Mouse (Mus musculus) left cerebral cortex, postnatal 14 days (tissue): ENCODE results near the gene Cd3eap. TPM values are rescaled to one million over a fixed set of nuclear protein-coding genes. Genes with fewer than 3 reads are reported as not detected.
A peak's percentile ranks its signal among the peaks of the same experiment; 100 is the strongest.

Experiments used
- DNase-seq, 2 experiments: peaks; one replicate each; pipeline ENCODE4 v3.0.0; 2021 to 2022; ENCODE audit warnings: low spot score in 2 of 2, mixed read lengths in 1 of 2
- intact Hi-C: fragments of 180-260 bp; cut with DNase I; formaldehyde crosslinking; loops from one replicate; pipeline ENCODE4 v1.15.1; 2025
- microRNA-seq, 2 experiments: library from miRNA; unstranded; fragments of <30 nt; microRNA quantifications; one replicate each; pipeline ENCODE4 v1.2.0; 2022
- total RNA-seq, 2 experiments: library from RNA; stranded (reverse); gene quantifications; 2 replicates each; pipeline ENCODE4 v1.2.3; 2021

Cd3eap gene
- total RNA-seq, 2 experiments from 2014 or later: 20.6 to 20.9 TPM

DNA sequence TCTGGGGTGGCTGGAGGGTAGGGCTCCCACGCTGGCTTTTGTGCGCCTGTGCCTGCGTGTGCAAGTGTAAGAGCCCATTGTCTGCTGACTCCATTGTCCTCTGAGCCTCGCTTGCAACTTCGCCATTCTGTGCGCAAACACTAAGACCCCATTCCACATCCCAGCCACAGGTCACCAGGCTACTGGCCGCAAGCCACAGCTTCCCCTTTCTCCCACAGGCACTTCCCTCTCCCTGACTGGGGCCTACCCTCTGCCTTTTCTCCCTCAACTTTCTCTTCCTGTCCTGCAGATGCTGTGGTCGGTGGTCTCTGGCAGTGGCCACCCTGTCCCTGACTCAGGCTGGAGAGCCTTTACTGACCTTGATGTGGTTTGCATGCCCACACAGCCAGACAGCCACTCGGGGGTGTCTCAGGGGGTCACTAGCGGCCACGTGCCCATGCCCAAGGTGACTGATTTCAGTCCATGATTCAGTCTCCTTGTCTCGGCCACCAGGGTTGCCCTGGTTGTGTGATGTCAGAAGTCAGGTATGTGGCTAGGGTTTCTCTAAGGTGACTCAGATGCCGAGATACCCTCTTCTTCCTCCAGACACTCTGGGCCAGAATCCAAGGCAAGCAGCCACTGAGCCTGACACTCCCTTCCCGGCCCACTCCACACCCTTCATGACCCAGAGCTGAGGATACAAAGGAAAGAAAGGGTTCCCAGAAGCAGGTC is 42.7 kb downstream of the Cd3eap start:
- intact Hi-C loops: no loop called here
- DNase-seq: no peak

GRCm38 (mm10) chr7:19314033-19314432 is 45.2 kb downstream of the Cd3eap start:
- intact Hi-C loops: no loop called here
- no peak for DNase-seq

GRCm38 (mm10) chr7:19311991-19312390 is 47.3 kb downstream of the Cd3eap start:
- DNase-seq: no peak
- intact Hi-C loops: no loop called here

DNA sequence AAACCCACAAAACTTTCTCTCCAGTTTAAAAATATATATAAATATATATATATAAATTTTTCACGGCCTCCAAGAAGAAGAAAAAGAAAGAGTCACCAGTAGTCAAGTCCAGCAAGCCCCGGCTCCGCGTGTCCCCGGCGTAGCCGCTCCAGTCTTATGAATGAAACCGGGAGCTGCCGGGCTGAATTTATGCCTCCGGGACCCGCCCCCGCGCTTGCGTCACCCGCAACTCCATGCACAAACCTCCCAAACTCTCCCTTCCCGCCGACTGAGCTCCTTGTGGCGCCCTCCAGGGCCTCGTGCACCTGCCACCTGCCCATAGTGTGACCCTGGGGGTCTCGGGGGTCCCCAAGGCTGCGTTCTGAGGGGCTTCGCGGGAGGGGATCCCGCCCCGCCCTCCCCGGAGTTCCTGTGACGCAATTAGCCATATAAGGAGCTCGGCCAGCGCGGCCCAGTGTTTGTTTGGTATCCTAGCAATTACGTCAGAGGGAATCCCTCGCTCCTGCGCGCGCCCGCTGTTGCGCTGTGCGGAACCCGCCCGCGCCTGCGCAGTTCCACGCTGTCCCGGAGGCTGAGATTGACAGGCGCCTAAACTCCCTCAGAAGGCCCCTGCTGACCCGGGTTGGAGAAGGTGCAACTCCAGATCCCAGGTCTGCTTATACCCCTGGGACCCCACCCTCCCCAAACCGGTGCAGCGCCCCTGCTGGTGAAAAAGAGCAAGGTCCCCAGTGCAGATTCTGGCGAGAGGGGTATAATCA is 49.2 kb downstream of the Cd3eap start, which contains the start of gene Fosb:
Fosb (minus strand) TSS at position 168 of the 758 bp plus-strand sequence.
- intact Hi-C loops: no loop called here

DNA sequence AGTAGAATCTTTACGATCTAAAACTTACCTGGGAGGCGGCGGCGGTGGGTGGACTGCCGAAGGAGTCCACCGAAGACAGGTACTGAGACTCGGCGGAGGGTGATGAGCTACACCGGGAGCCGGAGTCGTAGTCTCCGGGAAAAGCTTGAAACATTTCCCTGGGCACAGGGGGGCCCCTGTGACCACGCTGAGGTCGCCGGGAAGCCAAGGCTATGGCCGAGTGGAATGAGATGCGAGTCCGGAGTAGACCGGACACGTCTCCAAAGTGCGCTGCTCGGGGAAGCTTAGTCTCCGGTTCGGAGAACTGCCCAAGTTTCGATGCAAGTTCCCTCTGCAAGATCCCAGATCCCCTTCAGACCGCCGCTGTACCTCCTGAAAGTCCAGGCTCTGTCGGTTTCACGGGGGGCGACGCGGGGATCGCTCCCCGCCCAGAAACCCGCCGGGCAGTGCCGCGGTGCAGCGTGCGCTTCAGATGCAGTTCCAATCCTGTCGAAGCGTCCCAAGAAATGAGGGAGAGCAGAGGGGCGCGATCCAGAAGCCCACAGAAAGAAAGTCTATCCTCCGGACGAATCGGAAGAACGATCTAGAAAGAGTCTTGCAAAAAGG is 49.9 kb downstream of the Cd3eap start:
- intact Hi-C loops: no loop called here
- no peak for DNase-seq

More for the DNA sequence above, 49.2 kb downstream of the Cd3eap start, which contains the start of gene Fosb:
- peak; percentile 97 for DNase-seq

DNA sequence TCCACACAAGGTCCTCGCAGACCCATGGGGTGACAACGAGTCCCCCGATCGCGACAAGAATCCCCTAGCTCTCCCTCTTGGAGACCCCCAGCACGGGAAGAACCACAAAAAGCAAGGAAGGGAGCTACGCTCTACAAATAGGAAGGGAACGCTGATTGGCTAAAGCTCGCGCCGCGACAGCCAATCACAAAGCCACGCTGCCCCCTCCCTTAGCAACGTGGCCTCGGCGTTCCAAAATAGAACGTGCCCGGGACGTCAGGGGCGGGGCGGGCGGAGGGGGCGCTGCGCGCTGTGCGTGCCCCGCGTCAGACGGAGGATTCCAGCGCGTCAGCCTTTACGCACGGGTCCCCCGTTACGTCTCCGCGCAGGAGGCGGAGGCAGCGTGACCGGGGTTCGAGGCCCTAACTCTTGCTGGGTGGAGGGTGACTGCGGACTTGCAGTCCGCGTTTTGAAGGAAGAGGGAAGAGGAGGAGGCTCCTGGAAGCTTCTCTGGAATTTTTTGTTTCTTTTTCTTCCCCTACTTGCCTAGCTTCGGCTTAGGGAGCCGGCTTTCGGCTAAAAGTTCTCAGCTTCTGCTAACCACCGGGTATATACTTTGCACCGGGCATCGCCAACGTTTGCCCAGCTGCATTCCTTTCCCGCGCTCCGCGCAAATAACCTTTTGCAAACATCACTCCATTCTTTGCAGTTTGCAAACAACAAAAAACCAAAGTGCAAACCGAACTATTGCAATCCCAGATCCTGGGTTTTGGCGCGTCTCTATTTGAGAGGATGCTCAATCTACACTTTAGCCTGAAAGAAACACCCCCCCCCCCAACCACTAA is 50.6 kb downstream of the Cd3eap start:
- DNase-seq: peak; percentile 96 to 97
- intact Hi-C loops: no loop called here

DNA sequence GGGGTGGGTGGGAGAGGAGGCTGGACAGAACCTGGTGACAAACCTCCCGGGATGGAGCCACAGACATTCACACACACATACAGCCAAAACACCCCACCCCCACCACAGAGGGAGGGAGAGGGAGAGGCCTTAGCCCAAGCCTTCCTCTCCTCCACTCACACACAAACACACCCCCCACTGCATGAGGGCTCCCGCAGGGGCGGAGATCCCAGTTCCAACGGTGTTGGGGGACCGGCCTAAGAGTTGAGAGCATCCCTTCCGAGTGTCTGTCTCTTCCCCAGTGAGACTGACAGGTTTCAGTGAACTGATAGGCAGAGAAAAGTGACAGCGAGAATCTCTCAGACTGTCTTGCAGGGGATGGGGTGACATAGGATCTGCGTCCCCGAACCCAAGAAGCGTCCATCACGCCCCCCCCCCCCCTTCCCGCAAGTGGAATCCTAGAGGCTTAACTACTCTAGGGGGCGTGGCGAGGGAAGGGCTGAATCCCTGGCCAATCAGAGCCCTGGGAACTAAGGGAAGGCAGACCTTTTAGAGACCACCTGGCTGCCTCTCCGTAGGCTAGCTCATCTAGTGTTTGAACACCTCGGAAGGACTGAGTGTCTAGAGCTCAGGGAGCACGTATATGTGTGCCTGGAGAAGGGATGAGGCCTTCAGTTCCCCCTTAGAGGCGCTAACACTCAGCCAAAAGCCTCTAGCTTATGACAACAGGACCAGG is 51.4 kb downstream of the Cd3eap start:
- intact Hi-C loops: no loop called here
- peak; percentile 80 to 83 for DNase-seq

- DNase-seq: no peak
Measured at GRCm38 (mm10) chr7:19306819-19307738, 52.2 kb downstream of the Cd3eap start.

More at GRCm38 (mm10) chr7:19306819-19307738, 52.2 kb downstream of the Cd3eap start:
- intact Hi-C loops: no loop called here

Small RNA genes lying within 50 kb of the gene (microRNA-seq; reads per million reads assigned to microRNA genes)
- gene Mir343: 0 reads per million in 2 experiments

Other genes with a start within 250 kb of the Cd3eap start
- under 1 TPM; 0.48 to 0.76 TPM for gene Gm4969, start 241.1 kb downstream of the Cd3eap start, total RNA-seq
- gene Fbxo46, start 239.6 kb downstream of the Cd3eap start, total RNA-seq: 10 to 100 TPM; 11.5 to 12.6 TPM
- 10 to 100 TPM; 19.6 to 21.9 TPM for gene Qpctl, start 210.2 kb downstream of the Cd3eap start, total RNA-seq
- 10 to 100 TPM; 84.3 to 88.7 TPM for gene Snrpd2, start 209.8 kb downstream of the Cd3eap start, total RNA-seq
- gene Gipr, start 193.4 kb downstream of the Cd3eap start, total RNA-seq: 1 to 10 TPM; 1.6 to 2.8 TPM
- gene Eml2, start 183.1 kb downstream of the Cd3eap start, total RNA-seq: 100 to 1,000 TPM; 167 to 183 TPM
- gene Gpr4, start 146.9 kb downstream of the Cd3eap start, total RNA-seq: 1 to 10 TPM; 5.2 to 5.5 TPM
- gene Opa3, start 131.1 kb downstream of the Cd3eap start, total RNA-seq: 10 to 100 TPM; 40.0 to 43.9 TPM
- 10 to 100 TPM; 18.4 to 21.1 TPM for gene Vasp, start 87.7 kb downstream of the Cd3eap start, total RNA-seq
- gene Ppm1n, start 79.4 kb downstream of the Cd3eap start, total RNA-seq: under 1 TPM in 1 of 2 experiments, not detected in 1; 0.40 TPM
- 100 to 1,000 TPM; 115 to 123 TPM for gene Rtn2, start 76.9 kb downstream of the Cd3eap start, total RNA-seq
- gene Fosb, start 49.4 kb downstream of the Cd3eap start, total RNA-seq: 10 to 100 TPM in 1 of 2 experiments, 1 to 10 TPM in 1; 7.6 to 10.7 TPM
- 10 to 100 TPM; 42.7 to 44.0 TPM for gene Ercc1, start 14.7 kb downstream of the Cd3eap start, total RNA-seq
- 1 to 10 TPM; 6.0 to 6.7 TPM for gene Ppp1r13l, start 266 bp upstream of the Cd3eap start, total RNA-seq
- 10 to 100 TPM; 32.7 to 35.5 TPM for gene Ercc2, start 22.5 kb upstream of the Cd3eap start, total RNA-seq
- gene Klc3, start 44.6 kb upstream of the Cd3eap start, total RNA-seq: 1 to 10 TPM in 1 of 2 experiments, under 1 TPM in 1; 0.75 to 2.2 TPM
- gene Ckm, start 45.3 kb upstream of the Cd3eap start, total RNA-seq: under 1 TPM; 0.36 to 0.86 TPM
- gene Mark4, start 99.3 kb upstream of the Cd3eap start, total RNA-seq: 10 to 100 TPM; 89.9 to 96.7 TPM
- gene Exoc3l2, start 103.8 kb upstream of the Cd3eap start, total RNA-seq: under 1 TPM; 0.37 to 0.80 TPM
- 1 to 10 TPM; 7.1 to 7.2 TPM for gene Bloc1s3, start 148.9 kb upstream of the Cd3eap start, total RNA-seq
- 10 to 100 TPM; 17.7 to 18.1 TPM for gene Trappc6a, start 148.9 kb upstream of the Cd3eap start, total RNA-seq
- gene Nkpd1, start 158.4 kb upstream of the Cd3eap start, total RNA-seq: 1 to 10 TPM in 1 of 2 experiments, under 1 TPM in 1; 0.68 to 1.1 TPM
- gene Ppp1r37, start 203.6 kb upstream of the Cd3eap start, total RNA-seq: 10 to 100 TPM; 87.9 to 98.8 TPM
- gene Zfp296, start 217.8 kb upstream of the Cd3eap start, total RNA-seq: under 1 TPM; 0.51 to 0.68 TPM
- 10 to 100 TPM; 43.8 to 46.0 TPM for gene Gemin7, start 218.1 kb upstream of the Cd3eap start, total RNA-seq
- 10 to 100 TPM; 84.4 to 84.6 TPM for gene Clasrp, start 245.0 kb upstream of the Cd3eap start, total RNA-seq